In genomic region chr1:163307706-163308105, GRCm38 (mm10) we compare ENCODE assay signal across 17 mouse cellular contexts. TPM values are rescaled to one million over a fixed set of nuclear protein-coding genes. Genes with fewer than 3 reads are reported as not detected.
DNase-seq lines count a peak whose midpoint lies in the region; ATAC-seq and TF ChIP-seq lines count a peak whose summit lies in the region.
"Had no signal": no experiment of that assay in that cellular context is flagged by ENCODE, and none has a peak within 500 bp of the region (broad histone marks: within the 10 kb centered on the region; RNA-seq: fewer than 3 reads in every experiment).

No protein-coding gene starts in this region.

- H3K4me2 ChIP-seq in hindbrain, embryonic 12.5 days (replicated peaks) = peak overlapping the region; percentile 61
- no peak overlapping the region for H3K4me2 ChIP-seq in hindbrain, embryonic 14.5 days (replicated peaks)
- H3K4me2 ChIP-seq in embryonic facial prominence, embryonic 13.5 days = peak overlapping the region; percentile 82
- H3K4me2 ChIP-seq in limb, embryonic 14.5 days (replicated peaks; ENCODE audit: low read depth, low read length, severe bottlenecking) = peak overlapping the region; percentile 79
- H3K4me2 ChIP-seq in intestine, embryonic 15.5 days (replicated peaks) = no peak overlapping the region

- WGBS in hindbrain, embryonic 12.5 days = 8% methylated on average over 11 of the region's 11 CpGs
- 10% methylated on average over 11 of the region's 11 CpGs for WGBS in hindbrain, embryonic 14.5 days
- WGBS in embryonic facial prominence, embryonic 13.5 days = 18% methylated on average over 11 of the region's 11 CpGs
- 12% methylated on average over 11 of the region's 11 CpGs for WGBS in limb, embryonic 14.5 days
- WGBS in intestine, embryonic 15.5 days = 28% methylated on average over 11 of the region's 11 CpGs

- DNase-seq in hindbrain, embryonic 14.5 days (ENCODE audit: low spot score) = no peak
- DNase-seq in embryo, embryonic 10.5 days (ENCODE audit: low spot score) = peak; percentile 52
- DNase-seq in limb, embryonic 14.5 days (ENCODE audit: low spot score) = no peak
- no peak for DNase-seq in frontal cortex, postnatal 36 days (ENCODE audit: low spot score in 2 of 2)
- DNase-seq: cerebellum, adult 9-11 months; gastrocnemius, postnatal 36 days; heart, postnatal 10 days; kidney, adult 9 months; kidney, postnatal 4 days; liver, embryonic 13.5 days; right cerebral cortex, postnatal 25 days; thymus, postnatal 14 days had no signal

- H3K9me3 ChIP-seq in hindbrain, embryonic 12.5 days (replicated peaks) = 0 out of 2 replicates have a peak, but pooled peaks cover 3% of the 10 kb centered on the region
- no peaks in the 10 kb centered on the region for H3K9me3 ChIP-seq in hindbrain, embryonic 14.5 days (ENCODE audit: control insufficient read depth, low read length)
- H3K9me3 ChIP-seq in embryonic facial prominence, embryonic 13.5 days = no peaks in the 10 kb centered on the region
- H3K9me3 ChIP-seq in limb, embryonic 14.5 days (ENCODE audit: control insufficient read depth, low read length) = no peaks in the 10 kb centered on the region
- H3K9me3 ChIP-seq in intestine, embryonic 15.5 days = no peaks in the 10 kb centered on the region
- H3K9me3 ChIP-seq: heart, embryonic 10.5 days; liver, embryonic 13.5 days had no signal

- H3K4me3 ChIP-seq in hindbrain, embryonic 12.5 days = peak overlapping the region; percentile 48
- no peak overlapping the region for H3K4me3 ChIP-seq in hindbrain, embryonic 14.5 days (replicated peaks; ENCODE audit: low read length)
- H3K4me3 ChIP-seq in embryonic facial prominence, embryonic 13.5 days = peak overlapping the region; percentile 92
- H3K4me3 ChIP-seq in limb, embryonic 14.5 days (replicated peaks; ENCODE audit: low read length) = peak overlapping the region; percentile 84
- no peak overlapping the region for H3K4me3 ChIP-seq in intestine, embryonic 15.5 days (replicated peaks)
- H3K4me3 ChIP-seq: liver, embryonic 13.5 days had no signal

- ATAC-seq in hindbrain, embryonic 12.5 days (ENCODE audit: low FRiP score) = no peak
- no peak for ATAC-seq in hindbrain, embryonic 14.5 days (ENCODE audit: low FRiP score)
- ATAC-seq in embryonic facial prominence, embryonic 13.5 days (ENCODE audit: insufficient number of reproducible peaks, insufficient read depth, low FRiP score, low TSS enrichment, low read depth) = no peak
- ATAC-seq in limb, embryonic 14.5 days (ENCODE audit: low FRiP score, low read depth) = no peak
- ATAC-seq in intestine, embryonic 15.5 days = no peak

- H3K36me3 ChIP-seq in hindbrain, embryonic 12.5 days = no peaks in the 10 kb centered on the region
- no peaks in the 10 kb centered on the region for H3K36me3 ChIP-seq in hindbrain, embryonic 14.5 days (replicated peaks; ENCODE audit: control insufficient read depth, insufficient read depth)
- H3K36me3 ChIP-seq in embryonic facial prominence, embryonic 13.5 days = peaks cover 24% of the 10 kb centered on the region
- H3K36me3 ChIP-seq in limb, embryonic 14.5 days (ENCODE audit: control insufficient read depth, insufficient read depth, low read length) = peaks cover 53% of the 10 kb centered on the region
- no peaks in the 10 kb centered on the region for H3K36me3 ChIP-seq in intestine, embryonic 15.5 days
- H3K36me3 ChIP-seq: heart, embryonic 10.5 days; liver, embryonic 13.5 days had no signal

- peak overlapping the region; percentile 37; the same call in 1 of the 2 replicates for H3K27ac ChIP-seq in hindbrain, embryonic 12.5 days
- H3K27ac ChIP-seq in hindbrain, embryonic 14.5 days = no peak overlapping the region
- peak overlapping the region; percentile 100 for H3K27ac ChIP-seq in embryonic facial prominence, embryonic 13.5 days
- H3K27ac ChIP-seq in limb, embryonic 14.5 days (replicated peaks; ENCODE audit: low read depth, low read length) = peak overlapping the region; percentile 100
- no peak overlapping the region for H3K27ac ChIP-seq in intestine, embryonic 15.5 days
- H3K27ac ChIP-seq: heart, embryonic 10.5 days; liver, embryonic 13.5 days; stomach, postnatal 0 days had no signal

- no peak for TF ChIP-seq POLR2A in limb, embryonic 14.5 days (IDR thresholded peaks at IDR 0.05; ENCODE audit: borderline replicate concordance, extremely low read depth, insufficient read depth, insufficient read length)

- peaks cover 17% of the 10 kb centered on the region for H3K4me1 ChIP-seq in hindbrain, embryonic 12.5 days
- H3K4me1 ChIP-seq in hindbrain, embryonic 14.5 days (replicated peaks; ENCODE audit: control insufficient read depth, insufficient read depth, low read length) = peaks cover 11% of the 10 kb centered on the region; the same call in 1 of the 2 replicates
- H3K4me1 ChIP-seq in embryonic facial prominence, embryonic 13.5 days = peaks cover 59% of the 10 kb centered on the region
- H3K4me1 ChIP-seq in limb, embryonic 14.5 days (ENCODE audit: control insufficient read depth, insufficient read depth, low read length) = peaks cover 26% of the 10 kb centered on the region
- H3K4me1 ChIP-seq in intestine, embryonic 15.5 days (replicated peaks) = peaks cover 13% of the 10 kb centered on the region; the same call in 1 of the 2 replicates
- H3K4me1 ChIP-seq: liver, embryonic 13.5 days had no signal

- H3K27me3 ChIP-seq in hindbrain, embryonic 12.5 days = peaks cover 91% of the 10 kb centered on the region
- peaks cover 89% of the 10 kb centered on the region for H3K27me3 ChIP-seq in hindbrain, embryonic 14.5 days (ENCODE audit: control insufficient read depth, insufficient read depth, low read length)
- peaks cover 5% of the 10 kb centered on the region; the same call in 1 of the 2 replicates for H3K27me3 ChIP-seq in embryonic facial prominence, embryonic 13.5 days
- H3K27me3 ChIP-seq in limb, embryonic 14.5 days (ENCODE audit: control insufficient read depth, insufficient read depth, low read length) = no peaks in the 10 kb centered on the region
- peaks cover 54% of the 10 kb centered on the region for H3K27me3 ChIP-seq in intestine, embryonic 15.5 days (replicated peaks)

- peak overlapping the region; percentile 3; the same call in 1 of the 2 replicates for H3K9ac ChIP-seq in hindbrain, embryonic 12.5 days
- H3K9ac ChIP-seq in hindbrain, embryonic 14.5 days = no peak overlapping the region
- peak overlapping the region; percentile 100 for H3K9ac ChIP-seq in embryonic facial prominence, embryonic 13.5 days
- H3K9ac ChIP-seq in limb, embryonic 14.5 days (ENCODE audit: low read depth, low read length, severe bottlenecking) = peak overlapping the region; percentile 100
- H3K9ac ChIP-seq in intestine, embryonic 15.5 days = no peak overlapping the region
- H3K9ac ChIP-seq: liver, embryonic 13.5 days had no signal

RNA-seq across cellular contexts. Expression of gene Prrx1, which starts 5.8 kb away (rescaled TPM):
- 81.5 and 83.2 TPM in 2 replicates for polyA plus RNA-seq in hindbrain, embryonic 12.5 days (2016; fragmentation: Nextera tagmentation; extraction: Ambion mirVana)
- 4.6 and 5.3 TPM in 2 replicates for polyA plus RNA-seq in hindbrain, embryonic 14.5 days (2014; fragmentation: Nextera tagmentation; extraction: Ambion mirVana)
- 171 and 190 TPM in 2 replicates for polyA plus RNA-seq in embryonic facial prominence, embryonic 13.5 days (2015; fragmentation: Nextera tagmentation; extraction: Ambion mirVana)
- 122 and 123 TPM in 2 replicates for polyA plus RNA-seq in limb, embryonic 14.5 days (2012; rRNA removed)
- polyA plus RNA-seq in limb, embryonic 14.5 days (2014; fragmentation: Nextera tagmentation; extraction: Ambion mirVana) = 114 and 134 TPM in 2 replicates
- 5.0 and 6.2 TPM in 2 replicates for polyA plus RNA-seq in intestine, embryonic 15.5 days (2015; fragmentation: Nextera tagmentation; extraction: Ambion mirVana)

Comparison
In these comparisons a context has a peak if more than half of its experiments do, and no peak if none do; other contexts are left out.
1. H3K27ac ChIP-seq: peak in hindbrain, embryonic 12.5 days (single experiment), embryonic facial prominence, embryonic 13.5 days (single experiment) and limb, embryonic 14.5 days (single experiment); none in hindbrain, embryonic 14.5 days (single experiment) and intestine, embryonic 15.5 days (single experiment).
2. H3K4me2 ChIP-seq: peak in hindbrain, embryonic 12.5 days (single experiment), embryonic facial prominence, embryonic 13.5 days (single experiment) and limb, embryonic 14.5 days (single experiment); none in hindbrain, embryonic 14.5 days (single experiment) and intestine, embryonic 15.5 days (single experiment).
3. H3K4me3 ChIP-seq: peak in hindbrain, embryonic 12.5 days (single experiment), embryonic facial prominence, embryonic 13.5 days (single experiment) and limb, embryonic 14.5 days (single experiment); none in hindbrain, embryonic 14.5 days (single experiment) and intestine, embryonic 15.5 days (single experiment).
4. H3K9ac ChIP-seq: peak in hindbrain, embryonic 12.5 days (single experiment), embryonic facial prominence, embryonic 13.5 days (single experiment) and limb, embryonic 14.5 days (single experiment); none in hindbrain, embryonic 14.5 days (single experiment) and intestine, embryonic 15.5 days (single experiment).
5. RNA of gene Prrx1, which starts 5.8 kb away (polyA plus RNA-seq): 171 to 190 TPM in embryonic facial prominence, embryonic 13.5 days, 114 to 134 TPM in limb, embryonic 14.5 days and 81.5 to 83.2 TPM in hindbrain, embryonic 12.5 days; 5.0 to 6.2 TPM in intestine, embryonic 15.5 days and 4.6 to 5.3 TPM in hindbrain, embryonic 14.5 days; every median in the first group is over 10 times any median in the second.